ENCODE assay signal across 8 mouse cellular contexts in the genomic region with DNA sequence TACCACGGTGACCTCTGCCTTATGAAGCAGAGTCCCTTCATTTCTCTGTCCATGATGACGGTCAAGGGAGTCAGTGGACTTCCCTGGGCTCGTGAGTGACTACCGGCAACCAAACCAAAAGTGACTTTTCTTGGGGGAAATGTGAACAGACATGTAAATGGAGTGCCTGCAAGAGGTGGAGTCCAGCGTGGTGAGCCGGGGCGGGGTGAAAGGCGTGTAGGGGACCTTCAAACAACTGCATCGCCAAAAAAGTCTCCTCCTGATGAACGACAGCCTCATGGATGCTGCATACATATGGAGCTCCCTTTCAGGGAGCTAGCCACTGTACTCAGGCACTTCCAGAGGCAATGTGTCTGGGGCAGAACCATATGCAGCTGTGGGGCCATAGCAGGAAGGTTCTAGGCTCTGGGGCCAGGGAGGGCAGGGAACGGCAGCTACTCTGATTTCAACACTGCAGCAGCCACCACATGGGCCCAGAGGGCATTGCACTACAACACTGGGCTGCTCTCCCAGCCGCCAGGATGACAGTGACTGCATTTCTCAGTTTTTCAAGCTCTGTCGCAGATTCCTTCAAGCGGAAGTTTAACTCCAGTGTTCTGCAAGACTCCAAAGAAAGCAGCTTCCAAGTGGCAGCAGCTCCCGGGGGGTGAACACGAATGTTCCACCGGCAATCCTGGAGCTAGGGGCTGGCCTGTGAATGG. TPM values are rescaled to one million over a fixed set of nuclear protein-coding genes. Genes with fewer than 3 reads are reported as not detected.
DNase-seq lines count a peak whose midpoint lies in the region; ATAC-seq and TF ChIP-seq lines count a peak whose summit lies in the region.
"Had no signal": no experiment of that assay in that cellular context is flagged by ENCODE, and none has a peak within 500 bp of the region (broad histone marks: within the 10 kb centered on the region; RNA-seq: fewer than 3 reads in every experiment).

No protein-coding gene starts in this region.

- DNase-seq in hindbrain, embryonic 10.5 days (ENCODE audit: low spot score), result no peak
- DNase-seq in hindbrain, embryonic 11.5 days (ENCODE audit: low spot score), result no peak
- DNase-seq in ZHBTc4 (ENCODE audit: low read depth, low spot score), result peak; percentile 40
- no peak for DNase-seq in liver, embryonic 11.5 days (ENCODE audit: low spot score)

- H3K4me1 ChIP-seq in hindbrain, embryonic 10.5 days (replicated peaks), result peaks cover 45% of the 10 kb centered on the region
- no peaks in the 10 kb centered on the region; the same call in 1 of the 2 replicates for H3K4me1 ChIP-seq in hindbrain, embryonic 11.5 days (replicated peaks; ENCODE audit: control insufficient read depth, insufficient read depth, low read length)
- peaks cover 27% of the 10 kb centered on the region for H3K4me1 ChIP-seq in cortical plate, adult 2 months (ENCODE audit: control insufficient read depth, insufficient read depth, low read length)
- H3K4me1 ChIP-seq in liver, embryonic 11.5 days (replicated peaks; ENCODE audit: control insufficient read depth, insufficient read depth, low read length), result peaks cover 46% of the 10 kb centered on the region
- peaks cover 34% of the 10 kb centered on the region for H3K4me1 ChIP-seq in heart, embryonic 11.5 days (ENCODE audit: control insufficient read depth, insufficient read depth, low read length)

- WGBS in hindbrain, embryonic 10.5 days, result 69% methylated on average over 17 of the region's 17 CpGs
- WGBS in hindbrain, embryonic 11.5 days, result 68% methylated on average over 17 of the region's 17 CpGs
- 76% methylated on average over 17 of the region's 17 CpGs for WGBS in liver, embryonic 11.5 days
- 72% methylated on average over 17 of the region's 17 CpGs for WGBS in heart, embryonic 11.5 days (ENCODE audit: insufficient replicate concordance)

- no peaks in the 10 kb centered on the region for H3K36me3 ChIP-seq in hindbrain, embryonic 10.5 days
- H3K36me3 ChIP-seq in hindbrain, embryonic 11.5 days (ENCODE audit: control insufficient read depth, insufficient read depth, low read length), result no peaks in the 10 kb centered on the region
- H3K36me3 ChIP-seq in liver, embryonic 11.5 days (ENCODE audit: control insufficient read depth, insufficient read depth, low read length), result no peaks in the 10 kb centered on the region
- H3K36me3 ChIP-seq in heart, embryonic 11.5 days (ENCODE audit: control insufficient read depth, insufficient read depth, low read length), result no peaks in the 10 kb centered on the region
- H3K36me3 ChIP-seq: heart, embryonic 12.5 days had no signal

- H3K9me3 ChIP-seq in hindbrain, embryonic 10.5 days, result no peaks in the 10 kb centered on the region
- H3K9me3 ChIP-seq in hindbrain, embryonic 11.5 days (ENCODE audit: control insufficient read depth, low read length), result no peaks in the 10 kb centered on the region
- H3K9me3 ChIP-seq in liver, embryonic 11.5 days (ENCODE audit: control insufficient read depth, low read length), result no peaks in the 10 kb centered on the region
- no peaks in the 10 kb centered on the region for H3K9me3 ChIP-seq in heart, embryonic 11.5 days (replicated peaks; ENCODE audit: control insufficient read depth, low read length)
- H3K9me3 ChIP-seq: heart, embryonic 12.5 days had no signal

- TF ChIP-seq POLR2A in cortical plate, adult 2 months (IDR thresholded peaks at IDR 0.05; ENCODE audit: extremely low read depth, insufficient read depth, low read length), result no peak

- 0 out of 2 replicates have a peak, but pooled peaks have one; percentile 1 for TF ChIP-seq CTCF in cortical plate, adult 2 months (IDR thresholded peaks at IDR 0.05; ENCODE audit: extremely low read depth, insufficient read depth, low read length)

- no peak overlapping the region for H3K4me3 ChIP-seq in hindbrain, embryonic 10.5 days
- no peak overlapping the region for H3K4me3 ChIP-seq in hindbrain, embryonic 11.5 days (ENCODE audit: low read depth, low read length)
- no peak overlapping the region for H3K4me3 ChIP-seq in cortical plate, adult 2 months (ENCODE audit: insufficient read depth, low read length)
- no peak overlapping the region for H3K4me3 ChIP-seq in liver, embryonic 11.5 days (ENCODE audit: low read depth, low read length)
- no peak overlapping the region for H3K4me3 ChIP-seq in heart, embryonic 11.5 days (ENCODE audit: low read depth, low read length)
- H3K4me3 ChIP-seq: heart, embryonic 12.5 days had no signal

- H3K27me3 ChIP-seq in hindbrain, embryonic 10.5 days (ENCODE audit: insufficient read depth, poor library complexity, severe bottlenecking), result 0 out of 2 replicates have a peak, but pooled peaks cover 4% of the 10 kb centered on the region
- H3K27me3 ChIP-seq in hindbrain, embryonic 11.5 days (ENCODE audit: control insufficient read depth, insufficient read depth, low read length), result no peaks in the 10 kb centered on the region
- no peaks in the 10 kb centered on the region for H3K27me3 ChIP-seq in liver, embryonic 11.5 days (replicated peaks; ENCODE audit: control insufficient read depth, insufficient read depth, low read length)
- H3K27me3 ChIP-seq in heart, embryonic 11.5 days (ENCODE audit: control insufficient read depth, insufficient read depth, low read length), result 0 out of 2 replicates have a peak, but pooled peaks cover 2% of the 10 kb centered on the region

- peak overlapping the region; percentile 29; the same call in 1 of the 2 replicates for H3K27ac ChIP-seq in hindbrain, embryonic 10.5 days
- no peak overlapping the region for H3K27ac ChIP-seq in hindbrain, embryonic 11.5 days (ENCODE audit: low read depth, low read length)
- H3K27ac ChIP-seq in cortical plate, adult 2 months (ENCODE audit: insufficient read depth, low read length), result 0 out of 2 replicates have a peak overlapping the region, but pooled peaks have one; percentile 7
- no peak overlapping the region for H3K27ac ChIP-seq in liver, embryonic 11.5 days (ENCODE audit: low read depth, low read length)
- H3K27ac ChIP-seq in heart, embryonic 11.5 days (ENCODE audit: low read depth, low read length), result no peak overlapping the region

- ATAC-seq in hindbrain, embryonic 11.5 days (ENCODE audit: low FRiP score), result no peak
- no peak for ATAC-seq in liver, embryonic 11.5 days (replicated peaks; ENCODE audit: low FRiP score)
- no peak for ATAC-seq in heart, embryonic 11.5 days (replicated peaks; ENCODE audit: insufficient number of reproducible peaks, low FRiP score, low TSS enrichment)
- no peak for ATAC-seq in CD4-positive, CD25-positive, alpha-beta regulatory T cell, adult 4 months

- H3K9ac ChIP-seq in hindbrain, embryonic 11.5 days (ENCODE audit: low read depth, low read length), result no peak overlapping the region
- peak overlapping the region; percentile 39 for H3K9ac ChIP-seq in liver, embryonic 11.5 days (ENCODE audit: low read depth, low read length)
- no peak overlapping the region for H3K9ac ChIP-seq in heart, embryonic 11.5 days (ENCODE audit: low read depth, low read length)
- H3K9ac ChIP-seq: heart, embryonic 12.5 days had no signal

- no peak overlapping the region for H3K4me2 ChIP-seq in hindbrain, embryonic 11.5 days (replicated peaks; ENCODE audit: low read depth, low read length)
- H3K4me2 ChIP-seq in liver, embryonic 11.5 days, result no peak overlapping the region
- no peak overlapping the region for H3K4me2 ChIP-seq in heart, embryonic 11.5 days
- H3K4me2 ChIP-seq: heart, embryonic 12.5 days had no signal

RNA-seq across cellular contexts. Expression of gene Mgll, which starts 36.9 kb away (rescaled TPM):
- 4.3 and 10.2 TPM in 2 replicates for polyA plus RNA-seq in hindbrain, embryonic 10.5 days (2016; fragmentation: Nextera tagmentation; extraction: Ambion mirVana)
- 4.6 and 6.0 TPM in 2 replicates for polyA plus RNA-seq in hindbrain, embryonic 11.5 days (2014; fragmentation: Nextera tagmentation; extraction: Ambion mirVana)
- polyA plus RNA-seq in cortical plate, adult 2 months (2012; rRNA removed), result 220 TPM in 2 replicates
- polyA plus RNA-seq in liver, embryonic 11.5 days (2014; fragmentation: Nextera tagmentation; extraction: Ambion mirVana), result 17.3 and 22.2 TPM in 2 replicates
- 7.3 and 8.6 TPM in 2 replicates for polyA plus RNA-seq in heart, embryonic 11.5 days (2014; fragmentation: Nextera tagmentation; extraction: Ambion mirVana)
- polyA plus RNA-seq in CD4-positive, CD25-positive, alpha-beta regulatory T cell, adult 4 months (2017; shearing (Covaris generic)), result under 1 TPM in 1 of 2 experiments, not detected in 1; 0.27 TPM

Comparison
In these comparisons a context has a peak if more than half of its experiments do, and no peak if none do; other contexts are left out.
1. H3K27ac ChIP-seq: peak in hindbrain, embryonic 10.5 days (single experiment) and cortical plate, adult 2 months (single experiment); none in hindbrain, embryonic 11.5 days (single experiment), liver, embryonic 11.5 days (single experiment) and heart, embryonic 11.5 days (single experiment).